10 mouse cellular contexts compared by ENCODE assay signal in the genomic region with DNA sequence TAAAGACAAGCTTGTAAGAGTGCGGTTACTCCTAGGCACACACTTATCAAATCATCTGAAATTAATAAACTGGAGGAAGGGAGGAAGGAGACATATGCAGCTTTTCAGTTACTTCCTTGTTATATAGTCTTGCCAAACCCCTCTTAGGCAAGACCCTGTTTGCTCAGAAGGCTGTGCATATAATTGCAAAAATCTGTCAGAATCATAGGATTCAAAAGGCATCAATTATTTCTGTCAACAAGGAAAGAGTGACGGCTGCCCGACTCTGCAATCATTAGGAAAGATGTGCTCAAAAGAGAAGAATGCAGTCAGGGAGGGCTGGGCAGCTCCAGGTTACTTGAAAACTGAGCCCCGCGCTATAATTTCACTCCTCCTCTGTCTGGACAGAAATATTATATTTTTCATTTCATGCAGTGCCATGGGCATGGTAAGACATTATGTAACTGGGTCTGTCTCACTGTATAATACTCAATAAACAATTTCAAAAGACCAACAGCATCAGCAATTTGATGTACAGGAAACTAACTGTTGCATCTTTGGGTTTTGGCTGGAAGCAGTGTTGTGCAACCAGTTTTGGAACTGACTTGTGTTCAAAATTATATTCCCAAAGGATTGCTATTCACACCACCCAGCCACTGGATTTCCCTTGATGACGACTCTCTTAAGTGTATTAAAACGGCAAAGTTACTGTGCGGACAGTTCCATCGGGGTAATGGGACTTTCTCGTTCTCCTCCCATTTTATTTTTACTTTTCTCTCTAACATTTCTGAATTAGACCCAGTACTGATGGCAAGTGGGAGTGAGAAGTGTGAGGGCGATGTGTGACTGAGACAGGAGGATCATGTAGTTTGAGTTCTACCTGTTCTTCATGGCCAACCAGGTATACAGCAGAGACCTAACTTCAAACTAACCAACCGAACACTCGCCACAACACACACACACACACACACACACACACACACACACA. TPM values are rescaled to one million over a fixed set of nuclear protein-coding genes. Genes with fewer than 3 reads are reported as not detected.
DNase-seq lines count a peak whose midpoint lies in the region; ATAC-seq and TF ChIP-seq lines count a peak whose summit lies in the region.
"Had no signal": no experiment of that assay in that cellular context is flagged by ENCODE, and none has a peak within 500 bp of the region (broad histone marks: within the 10 kb centered on the region; RNA-seq: fewer than 3 reads in every experiment).

No protein-coding gene starts in this region.

- no peak overlapping the region for H3K4me3 ChIP-seq in liver, adult 2 months (ENCODE audit: insufficient read depth, low read depth, low read length)
- peak overlapping the region; percentile 61; the same call in 1 of the 2 replicates for H3K4me3 ChIP-seq in embryonic facial prominence, embryonic 13.5 days
- H3K4me3 ChIP-seq in heart, embryonic 14.5 days (ENCODE audit: control insufficient read depth in 1 of 2, insufficient read depth in 1 of 2, low read depth in 1 of 2, low read length in 2 of 2) = no peak overlapping the region; a peak in 1 of 4 replicates

- WGBS in liver, adult 2 months = 80% methylated on average over 13 of the region's 13 CpGs
- 53% methylated on average over 13 of the region's 13 CpGs for WGBS in embryonic facial prominence, embryonic 13.5 days
- WGBS in heart, embryonic 14.5 days = 78% methylated on average over 13 of the region's 13 CpGs

- no peak for TF ChIP-seq CTCF in liver, adult 2 months (IDR thresholded peaks at IDR 0.05; ENCODE audit: low read depth, low read length)

- TF ChIP-seq POLR2A in liver, adult 2 months (IDR thresholded peaks at IDR 0.05; ENCODE audit: extremely low read depth, insufficient read depth, low read length) = no peak

- H3K4me2 ChIP-seq in embryonic facial prominence, embryonic 13.5 days = peak overlapping the region; percentile 98; the same call in 1 of the 2 replicates
- peak overlapping the region; percentile 97 for H3K4me2 ChIP-seq in heart, embryonic 14.5 days (ENCODE audit: low read length)

- peak overlapping the region; percentile 41; the same call in 1 of the 2 replicates for H3K27ac ChIP-seq in liver, adult 2 months (replicated peaks; ENCODE audit: insufficient read depth, low read depth, low read length)
- H3K27ac ChIP-seq in embryonic facial prominence, embryonic 13.5 days = no peak overlapping the region
- H3K27ac ChIP-seq in heart, embryonic 14.5 days (replicated peaks in 1 of 2; ENCODE audit: control insufficient read depth in 1 of 2, insufficient read depth in 1 of 2, low read depth in 2 of 2, low read length in 2 of 2) = no peak overlapping the region

- H3K79me2 ChIP-seq in liver, adult 2 months (ENCODE audit: control insufficient read depth, insufficient read depth, low read length) = no peaks in the 10 kb centered on the region

- DNase-seq in liver, adult 2 months (ENCODE audit: extremely low read depth, low read depth, low spot score) = no peak
- DNase-seq in liver (no peak), MN1 (ENCODE audit: low spot score) (no peak)
- DNase-seq in ovary, adult 18-20 months (ENCODE audit: low spot score) = no peak
- DNase-seq: right cerebral cortex, postnatal 14 days had no signal

- H3K9me3 ChIP-seq in embryonic facial prominence, embryonic 13.5 days = no peaks in the 10 kb centered on the region
- H3K9me3 ChIP-seq in heart, embryonic 14.5 days (ENCODE audit: control insufficient read depth, low read length) = no peaks in the 10 kb centered on the region

- no peaks in the 10 kb centered on the region for H3K27me3 ChIP-seq in liver, adult 2 months (ENCODE audit: control insufficient read depth, insufficient read depth, low read length)
- 0 out of 2 replicates have a peak, but pooled peaks cover 5% of the 10 kb centered on the region for H3K27me3 ChIP-seq in embryonic facial prominence, embryonic 13.5 days
- H3K27me3 ChIP-seq in heart, embryonic 14.5 days (ENCODE audit: control insufficient read depth, insufficient read depth, low read length) = no peaks in the 10 kb centered on the region

- ATAC-seq in embryonic facial prominence, embryonic 13.5 days (ENCODE audit: insufficient number of reproducible peaks, insufficient read depth, low FRiP score, low TSS enrichment, low read depth) = no peak
- ATAC-seq in heart, embryonic 14.5 days (ENCODE audit: insufficient number of reproducible peaks, insufficient read depth, low FRiP score, low read depth) = no peak
- peak; percentile 70 for ATAC-seq in megakaryocyte progenitor cell, adult 5-6 weeks (replicated peaks; ENCODE audit: poor library complexity)

- no peak overlapping the region for H3K9ac ChIP-seq in liver, adult 2 months (ENCODE audit: low read depth, low read length)
- no peak overlapping the region for H3K9ac ChIP-seq in embryonic facial prominence, embryonic 13.5 days
- H3K9ac ChIP-seq in heart, embryonic 14.5 days (ENCODE audit: low read length) = no peak overlapping the region

- H3K36me3 ChIP-seq in liver, adult 2 months (ENCODE audit: control insufficient read depth, insufficient read depth, low read length) = no peaks in the 10 kb centered on the region
- H3K36me3 ChIP-seq in embryonic facial prominence, embryonic 13.5 days = no peaks in the 10 kb centered on the region
- H3K36me3 ChIP-seq in heart, embryonic 14.5 days (ENCODE audit: control insufficient read depth, insufficient read depth, low read length) = no peaks in the 10 kb centered on the region

- no peaks in the 10 kb centered on the region; the same call in 1 of the 2 replicates for H3K4me1 ChIP-seq in liver, adult 2 months (ENCODE audit: control insufficient read depth, insufficient read depth, low read length)
- H3K4me1 ChIP-seq in embryonic facial prominence, embryonic 13.5 days = peaks cover 30% of the 10 kb centered on the region
- peaks cover 6 to 8% of the 10 kb centered on the region in 2 experiments for H3K4me1 ChIP-seq in heart, embryonic 14.5 days (ENCODE audit: control insufficient read depth in 2 of 2, insufficient read depth in 2 of 2, low read length in 2 of 2)

RNA-seq across cellular contexts. Expression of a gene that starts 1.1 kb away (rescaled TPM):
- 8.4 and 11.3 TPM in 2 replicates for total RNA-seq in liver, adult 2 months (2014; rRNA removed)
- polyA plus RNA-seq in liver, adult 2 months (2012; rRNA removed) = 1.7 and 1.9 TPM in 2 replicates
- polyA plus RNA-seq in embryonic facial prominence, embryonic 13.5 days (2015; fragmentation: Nextera tagmentation; extraction: Ambion mirVana) = 4.1 and 4.6 TPM in 2 replicates
- 8.9 and 9.0 TPM in 2 replicates for polyA plus RNA-seq in heart, embryonic 14.5 days (2014; fragmentation: Nextera tagmentation; extraction: Ambion mirVana)
- total RNA-seq in megakaryocyte progenitor cell, adult 5-6 weeks (2015) = 12.6 and 15.9 TPM in 2 replicates
- total RNA-seq in megakaryocyte progenitor cell, adult 5-6 weeks (2017) = 3.7 and 6.9 TPM in 2 replicates
- polyA plus RNA-seq: erythroblast, embryonic 14.5 days had no signal

RNA-seq across cellular contexts. Expression of a gene that starts 41.3 kb away (rescaled TPM):
- not detected in 2 replicates for total RNA-seq in liver, adult 2 months (2014; rRNA removed)
- polyA plus RNA-seq in liver, adult 2 months (2012; rRNA removed) = not detected in 2 replicates
- polyA plus RNA-seq in embryonic facial prominence, embryonic 13.5 days (2015; fragmentation: Nextera tagmentation; extraction: Ambion mirVana) = not detected in 2 replicates
- polyA plus RNA-seq in heart, embryonic 14.5 days (2014; fragmentation: Nextera tagmentation; extraction: Ambion mirVana) = not detected in 2 replicates
- total RNA-seq in megakaryocyte progenitor cell, adult 5-6 weeks (2015) = not detected in 2 replicates
- not detected in 2 replicates for total RNA-seq in megakaryocyte progenitor cell, adult 5-6 weeks (2017)
- polyA plus RNA-seq: erythroblast, embryonic 14.5 days; kidney, embryonic 14.5 days had no signal
